Mouse (Mus musculus) hindbrain, postnatal 0 days (tissue): ENCODE data around the gene Slc22a12. TPM values are rescaled to one million over a fixed set of nuclear protein-coding genes. Genes with fewer than 3 reads are reported as not detected.

Experiments used
- ATAC-seq: fragments of 200-750 bp; cut with Nextera tagmentation; 2 replicates; pipeline ENCODE4 v1.8.0; 2017; ENCODE audit warnings: mild to moderate bottlenecking, moderate TSS enrichment, moderate library complexity
- DNase-seq: peaks from one replicate; pipeline ENCODE4 v3.0.0-alpha.2; 2015; ENCODE audit warnings: low spot score
- H3K27ac ChIP-seq: fragments of 300-500 bp; sonication (generic); 2 replicates; pipeline ENCODE4 v1.5.1; 2014; ENCODE audit warnings: mild to moderate bottlenecking
- H3K27me3 ChIP-seq: fragments of 300-500 bp; sonication (generic); 2 replicates; pipeline ENCODE4 v1.6.1; 2014; ENCODE audit warnings: low read length, mixed read lengths; ENCODE audit not compliant: insufficient read depth
- H3K36me3 ChIP-seq: fragments of 300-500 bp; sonication (generic); 2 replicates; pipeline ENCODE4 v1.6.1; 2014; ENCODE audit warnings: low read length, mixed read lengths; ENCODE audit not compliant: insufficient read depth
- H3K4me1 ChIP-seq: fragments of 300-500 bp; sonication (generic); 2 replicates; pipeline ENCODE4 v1.6.1; 2014; ENCODE audit warnings: antibody characterized with exemption, low read length, mixed read lengths; ENCODE audit not compliant: insufficient read depth
- H3K4me2 ChIP-seq: fragments of 300-500 bp; sonication (generic); 2 replicates; pipeline ENCODE4 v1.6.1; 2014; ENCODE audit warnings: low read depth, mild to moderate bottlenecking, low read length, moderate library complexity, mixed read lengths
- H3K4me3 ChIP-seq: fragments of 300-500 bp; sonication (generic); 2 replicates; pipeline ENCODE4 v1.5.1; 2014; ENCODE audit warnings: low read length
- H3K9ac ChIP-seq: fragments of 300-500 bp; sonication (generic); replicated peaks from 2 replicates; pipeline ENCODE4 v1.6.1; 2014; ENCODE audit warnings: mild to moderate bottlenecking, low read length, moderate library complexity, mixed read lengths
- H3K9me3 ChIP-seq: fragments of 300-500 bp; sonication (generic); 2 replicates; pipeline ENCODE4 v1.6.1; 2016; ENCODE audit warnings: low read length, mixed read lengths
- CTCF ChIP-seq: IDR thresholded peaks from 2 replicates; pipeline ENCODE4 v1.5.1; 2016; ENCODE audit warnings: antibody characterized with exemption, control low read depth, low read depth
- WGBS: fragments of 180-500 bp; shearing (Covaris S2); extraction: QIAGEN DNeasy Blood & Tissue Kit; methylation state at CpG from one replicate; pipeline ENCODE4 v1.1.7; 2014; 5-methylcytosine and 5-hydroxymethylcytosine counted together
- polyA plus RNA-seq: library from polyadenylated mRNA; unstranded; fragments of >200 nt; fragmentation: Nextera tagmentation; extraction: Ambion mirVana; gene quantifications from 2 replicates; pipeline ENCODE4 v1.2.1, GENCODE M21; 2015
- total RNA-seq: library from RNA; depleted of rRNA; stranded (reverse); fragments of >200 nt; gene quantifications from 2 replicates; pipeline ENCODE4 v1.2.3, GENCODE M21; 2014

Slc22a12 gene
- total and polyA plus RNA-seq, 2 experiments from 2014 or later = 0.21 to 0.35 TPM

- Histone ChIP-seq H3K27ac (peak overlapping the region; percentile 94), H3K9ac (peak overlapping the region; percentile 92), H3K4me2 (peak overlapping the region; percentile 92), H3K4me1 (peaks cover 19% of the 10 kb centered on the region), H3K36me3 (no peaks in the 10 kb centered on the region), H3K4me3 (peak overlapping the region; percentile 60), H3K9me3 (no peaks in the 10 kb centered on the region), H3K27me3 (no peaks in the 10 kb centered on the region)
- ATAC-seq (peak; percentile 69), DNase-seq (peak; percentile 86)
- TF ChIP-seq CTCF = no peak
- WGBS = under 1% methylated on average over 14 of the region's 39 CpGs
Measured at GRCm38 (mm10) chr19:6497150-6497801, 45.6 kb downstream of the Slc22a12 start.

DNA sequence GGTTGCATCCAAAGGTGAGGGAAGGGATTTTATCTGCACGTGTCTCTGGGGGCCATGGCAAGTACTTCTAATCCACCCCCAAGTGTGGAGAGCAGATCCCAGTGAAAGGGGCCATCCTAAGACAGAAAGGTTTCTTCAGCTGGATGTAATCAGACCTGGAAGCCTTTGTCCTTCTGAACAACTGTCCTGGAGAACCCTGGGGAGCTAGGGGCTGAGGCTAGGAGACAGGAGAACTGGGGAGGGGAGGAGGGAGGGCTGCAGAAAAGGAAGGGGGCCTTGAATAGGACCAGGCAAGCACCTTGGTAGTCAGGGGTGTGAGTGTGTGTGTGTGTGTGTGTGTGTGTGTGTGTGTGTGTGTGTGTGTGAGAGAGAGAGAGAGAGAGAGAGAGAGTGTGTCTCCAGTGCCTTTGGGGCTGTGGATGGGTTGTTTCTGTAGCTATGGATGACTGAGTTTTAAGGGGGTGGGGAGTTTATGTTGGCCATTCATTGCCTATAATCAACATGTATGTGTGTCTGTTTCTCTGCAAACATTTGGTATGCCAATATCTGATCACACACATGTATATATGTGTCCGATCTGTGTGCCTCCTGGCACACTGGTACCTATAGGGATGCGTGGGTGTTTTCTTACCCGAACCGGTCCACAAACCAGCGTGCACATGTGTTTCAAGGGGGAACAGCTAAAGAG lies 46.2 kb downstream of the Slc22a12 start:
- ATAC-seq (peak; percentile 8; the same call in 1 of the 2 replicates), DNase-seq (no peak)
- Histone ChIP-seq H3K9me3 (no peaks in the 10 kb centered on the region), H3K27me3 (no peaks in the 10 kb centered on the region), H3K4me3 (peak overlapping the region; percentile 60), H3K9ac (no peak overlapping the region; the same call in 1 of the 2 replicates), H3K4me2 (peak overlapping the region; percentile 92), H3K36me3 (no peaks in the 10 kb centered on the region), H3K27ac (peak overlapping the region; percentile 75), H3K4me1 (peaks cover 19% of the 10 kb centered on the region; the same call in 1 of the 2 replicates)
- WGBS = 8% methylated on average over 6 of the region's 6 CpGs
- no peak for TF ChIP-seq CTCF

- no peaks in the 10 kb centered on the region for H3K9me3 ChIP-seq
- peak overlapping the region; percentile 75 for H3K27ac ChIP-seq
- 39% methylated on average over 8 of the region's 8 CpGs for WGBS
- no peak for TF ChIP-seq CTCF
- no peak overlapping the region for H3K4me2 ChIP-seq
- H3K4me1 ChIP-seq = peaks cover 14% of the 10 kb centered on the region; the same call in 1 of the 2 replicates
- ATAC-seq = no peak
- no peak overlapping the region for H3K9ac ChIP-seq
- DNase-seq = no peak
- no peaks in the 10 kb centered on the region for H3K27me3 ChIP-seq
- H3K4me3 ChIP-seq = no peak overlapping the region
- H3K36me3 ChIP-seq = no peaks in the 10 kb centered on the region
Measured at GRCm38 (mm10) chr19:6495714-6496113, 47.1 kb downstream of the Slc22a12 start.

GRCm38 (mm10) chr19:6494504-6495170 lies 48.2 kb downstream of the Slc22a12 start:
- Histone ChIP-seq H3K27ac (no peak overlapping the region), H3K36me3 (no peaks in the 10 kb centered on the region), H3K4me2 (no peak overlapping the region), H3K9ac (no peak overlapping the region), H3K4me3 (no peak overlapping the region), H3K9me3 (no peaks in the 10 kb centered on the region), H3K4me1 (0 out of 2 replicates have a peak, but pooled peaks cover 6% of the 10 kb centered on the region), H3K27me3 (no peaks in the 10 kb centered on the region)
- ATAC-seq = no peak
- WGBS = 59% methylated on average over 18 of the region's 18 CpGs
- DNase-seq = no peak
- TF ChIP-seq CTCF = no peak

DNA sequence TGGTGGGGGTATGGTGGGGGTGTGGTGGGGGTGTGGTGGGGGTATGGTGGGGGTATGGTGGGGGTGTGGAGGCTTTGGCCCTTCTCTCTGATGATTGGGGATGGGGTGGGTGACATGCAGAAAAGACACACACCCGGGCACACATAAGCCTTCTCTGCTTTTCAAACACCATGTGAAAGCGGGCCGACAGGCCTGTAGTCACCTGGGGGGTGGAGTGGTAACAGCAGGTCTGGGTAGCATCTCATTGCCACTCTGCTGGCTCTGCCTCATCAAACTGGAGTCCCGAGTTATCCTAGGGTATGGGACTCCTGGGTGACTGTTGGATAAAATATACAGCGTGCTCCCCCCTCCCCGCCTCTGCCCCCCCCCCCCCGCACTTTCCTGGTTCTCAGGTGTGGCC lies 48.8 kb downstream of the Slc22a12 start:
- Histone ChIP-seq H3K27ac (no peak overlapping the region), H3K9ac (no peak overlapping the region), H3K9me3 (no peaks in the 10 kb centered on the region), H3K4me2 (no peak overlapping the region), H3K27me3 (no peaks in the 10 kb centered on the region), H3K4me1 (0 out of 2 replicates have a peak, but pooled peaks cover 6% of the 10 kb centered on the region), H3K4me3 (no peak overlapping the region), H3K36me3 (no peaks in the 10 kb centered on the region)
- ATAC-seq = no peak
- no peak for DNase-seq
- WGBS = 68% methylated on average over 5 of the region's 7 CpGs
- TF ChIP-seq CTCF = no peak

DNA sequence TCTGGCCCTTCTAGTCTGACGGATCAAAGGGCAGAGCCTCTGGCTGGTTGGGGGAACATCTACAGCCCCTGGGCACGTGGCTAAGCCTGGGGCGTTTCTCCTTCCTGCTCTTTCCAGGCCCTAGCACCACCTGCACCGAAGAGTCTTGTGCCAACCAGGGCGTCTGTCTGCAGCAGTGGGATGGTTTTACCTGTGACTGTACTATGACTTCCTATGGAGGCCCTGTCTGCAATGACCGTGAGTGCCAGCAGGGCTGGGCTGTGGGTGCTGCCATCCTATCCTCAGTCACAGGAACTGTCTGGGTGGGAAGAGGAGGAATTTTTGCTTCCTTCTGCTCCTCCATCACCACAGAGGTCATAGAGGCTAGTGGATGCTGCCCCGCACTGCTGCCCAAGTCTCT lies 49.6 kb downstream of the Slc22a12 start:
- no peak overlapping the region for H3K9ac ChIP-seq
- no peak overlapping the region for H3K4me2 ChIP-seq
- no peaks in the 10 kb centered on the region for H3K36me3 ChIP-seq
- H3K4me3 ChIP-seq = no peak overlapping the region
- ATAC-seq (no peak), DNase-seq (no peak)
- H3K9me3 ChIP-seq = no peaks in the 10 kb centered on the region
- no peak overlapping the region for H3K27ac ChIP-seq
- 86% methylated on average over 7 of the region's 7 CpGs for WGBS
- H3K27me3 ChIP-seq = no peaks in the 10 kb centered on the region
- H3K4me1 ChIP-seq = 0 out of 2 replicates have a peak, but pooled peaks cover 6% of the 10 kb centered on the region
- TF ChIP-seq CTCF = no peak
